Mouse (Mus musculus) kidney, embryonic 14.5 days (tissue): ENCODE data around the gene Zic5. TPM values are rescaled to one million over a fixed set of nuclear protein-coding genes. Genes with fewer than 3 reads are reported as not detected.

Source experiments
- ATAC-seq: fragments of 200-750 bp; cut with Nextera tagmentation; 2 replicates; pipeline ENCODE4 v1.8.0; 2017; ENCODE audit warnings: moderate number of reproducible peaks, mild to moderate bottlenecking, moderate TSS enrichment, moderate library complexity; ENCODE audit not compliant: low FRiP score, low TSS enrichment
- H3K27ac ChIP-seq: fragments of 300-500 bp; sonication (generic); 2 replicates; pipeline ENCODE4 v1.5.1; 2014; ENCODE audit warnings: low read depth, mild to moderate bottlenecking, low read length, moderate library complexity, mixed read lengths
- H3K27me3 ChIP-seq: fragments of 300-500 bp; sonication (generic); 2 replicates; pipeline ENCODE4 v1.6.1; 2014; ENCODE audit warnings: mild to moderate bottlenecking, low read length; ENCODE audit not compliant: control insufficient read depth, insufficient read depth
- H3K36me3 ChIP-seq: fragments of 300-500 bp; sonication (generic); 2 replicates; pipeline ENCODE4 v1.6.1; 2014; ENCODE audit warnings: low read length, mixed read lengths; ENCODE audit not compliant: control insufficient read depth, insufficient read depth
- H3K4me1 ChIP-seq: fragments of 300-500 bp; sonication (generic); 2 replicates; pipeline ENCODE4 v1.6.1; 2014; ENCODE audit warnings: low read length, mixed read lengths; ENCODE audit not compliant: control insufficient read depth, insufficient read depth
- H3K4me2 ChIP-seq: fragments of 300-500 bp; sonication (generic); replicated peaks from 2 replicates; pipeline ENCODE4 v1.6.1; 2014; ENCODE audit warnings: low read depth, mild to moderate bottlenecking, low read length
- H3K4me3 ChIP-seq: fragments of 300-500 bp; sonication (generic); 2 replicates; pipeline ENCODE4 v1.5.1; 2014; ENCODE audit warnings: mild to moderate bottlenecking, low read length
- H3K9ac ChIP-seq: fragments of 300-500 bp; sonication (generic); 2 replicates; pipeline ENCODE4 v1.6.1; 2014; ENCODE audit warnings: low read depth, mild to moderate bottlenecking, low read length, moderate library complexity
- H3K9me3 ChIP-seq: fragments of 300-500 bp; sonication (generic); 2 replicates; pipeline ENCODE4 v1.6.1; 2016; ENCODE audit warnings: low read length; ENCODE audit not compliant: control insufficient read depth
- WGBS: fragments of 180-500 bp; shearing (Covaris S2); extraction: QIAGEN DNeasy Blood & Tissue Kit; methylation state at CpG from one replicate; pipeline ENCODE4 v1.1.7; 2014; 5-methylcytosine and 5-hydroxymethylcytosine counted together
- polyA plus RNA-seq: library from polyadenylated mRNA; unstranded; fragments of >200 nt; fragmentation: Nextera tagmentation; extraction: Ambion mirVana; gene quantifications from 2 replicates; pipeline ENCODE4 v1.2.1, GENCODE M21; 2014

Gene Zic5
- 0.07 and 0.10 TPM in 2 replicates for polyA plus RNA-seq

DNA sequence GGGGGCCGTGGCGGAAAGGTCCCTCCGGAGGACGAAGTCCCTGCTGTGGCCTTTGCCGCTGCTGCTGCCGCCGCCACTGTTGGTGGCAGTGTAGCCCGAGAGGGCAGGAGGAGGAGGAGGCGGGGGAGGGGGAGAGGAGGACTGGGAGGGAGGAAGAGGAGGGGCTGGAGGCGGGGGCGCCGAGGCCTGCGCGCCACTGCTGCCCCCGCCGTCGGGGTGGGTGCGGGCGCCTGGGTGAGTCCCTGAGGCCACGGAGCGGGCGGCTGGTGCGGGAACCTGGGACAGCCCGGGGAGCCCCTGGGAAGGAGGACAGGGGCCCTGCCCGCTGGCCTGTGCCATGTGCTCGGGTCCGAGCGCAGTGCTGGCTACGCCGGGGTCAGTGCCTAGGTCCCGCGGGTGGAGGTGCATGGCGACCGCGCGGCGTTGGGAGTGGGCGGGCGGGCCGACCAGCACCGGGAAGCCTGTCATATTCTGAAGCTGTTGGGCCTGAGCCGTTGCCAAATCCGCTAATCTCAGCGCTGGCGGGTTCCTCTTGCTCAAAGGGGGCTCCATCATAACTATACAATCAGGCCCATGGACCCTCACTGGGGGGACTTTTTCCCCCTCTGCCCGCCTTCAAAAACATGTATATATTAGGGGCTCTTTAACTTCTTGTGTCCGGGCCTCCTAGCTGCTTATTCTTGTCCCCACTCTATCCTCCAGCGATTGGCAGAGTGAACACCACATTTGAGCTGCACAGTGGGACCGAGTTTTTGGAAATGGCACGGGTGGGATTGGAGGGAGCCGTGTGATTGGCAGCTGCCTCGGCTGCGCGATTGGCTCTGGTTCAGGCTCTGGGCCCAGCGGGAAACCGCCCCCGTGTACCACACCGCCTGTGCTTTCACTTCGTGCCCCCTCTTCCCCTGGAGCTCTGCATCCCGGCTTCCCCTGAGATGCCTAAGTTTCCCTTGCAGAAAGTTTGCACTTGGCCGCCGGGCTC lies at the start of gene Zic5:
Gene Zic5, minus strand, starts transcription at position 915 of the 979 bp plus-strand sequence.
- Histone ChIP-seq H3K9me3 (no peaks in the 10 kb centered on the region), H3K36me3 (no peaks in the 10 kb centered on the region), H3K4me3 (peak within 1 kb of the TSS; percentile 36), H3K27ac (no peak within 1 kb of the TSS), H3K4me1 (peaks cover 7% of the 10 kb centered on the region), H3K27me3 (peaks cover 94% of the 10 kb centered on the region), H3K4me2 (peak within 1 kb of the TSS; percentile 91), H3K9ac (no peak within 1 kb of the TSS)
- peak; percentile 47 for ATAC-seq
- WGBS = under 1% methylated on average over 58 of the region's 62 CpGs

DNA sequence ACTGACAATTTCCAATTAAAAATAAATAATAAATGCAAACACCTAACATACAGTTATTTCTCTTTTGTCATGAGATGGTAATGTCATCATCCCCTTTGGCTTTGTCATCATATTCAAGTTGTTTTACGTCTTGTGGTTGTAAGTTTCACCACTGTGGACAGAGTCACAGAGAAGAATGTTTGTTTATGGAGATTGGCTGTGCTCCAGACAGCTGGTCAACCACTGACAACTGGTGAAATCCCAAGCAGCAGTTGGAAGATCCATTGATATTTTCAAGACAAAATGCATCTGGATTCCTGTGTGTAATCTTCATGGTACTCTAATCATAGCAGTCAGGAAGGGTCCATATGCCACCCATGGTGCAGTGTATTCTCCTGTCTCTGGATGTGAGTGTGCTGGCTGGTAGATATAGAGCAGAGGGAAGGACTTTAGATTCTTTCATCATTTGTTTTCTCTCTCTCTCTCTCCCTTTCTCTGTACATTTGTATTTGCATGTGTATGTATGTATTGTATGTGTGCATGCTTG lies 48.1 kb upstream of the Zic5 start:
- 60% methylated on average over 1 of the region's 1 CpGs for WGBS
- Histone ChIP-seq H3K4me3 (no peak overlapping the region), H3K9me3 (no peaks in the 10 kb centered on the region), H3K36me3 (no peaks in the 10 kb centered on the region), H3K9ac (no peak overlapping the region), H3K4me1 (no peaks in the 10 kb centered on the region), H3K4me2 (no peak overlapping the region), H3K27me3 (no peaks in the 10 kb centered on the region), H3K27ac (no peak overlapping the region)
- no peak for ATAC-seq

DNA sequence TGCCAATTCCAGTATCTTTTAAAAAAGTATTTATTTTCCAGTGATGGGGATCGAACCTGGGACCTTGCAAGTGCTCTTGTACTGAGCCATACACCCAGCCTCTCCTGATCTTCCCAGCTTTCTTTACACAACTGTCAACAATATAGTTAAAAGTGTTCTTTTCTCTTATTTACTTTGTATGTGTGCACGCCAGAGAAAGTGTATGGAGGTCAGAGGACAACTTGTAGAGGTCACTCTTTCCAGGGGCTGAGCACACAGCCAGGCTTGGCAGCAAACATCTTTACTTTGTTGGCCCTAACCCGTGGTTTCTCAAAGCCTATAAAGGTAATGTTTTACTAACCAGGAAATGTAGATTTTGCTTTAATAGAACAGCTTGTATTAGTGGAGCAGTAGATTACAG lies 46.0 kb upstream of the Zic5 start:
- Histone ChIP-seq H3K9me3 (no peaks in the 10 kb centered on the region), H3K4me1 (no peaks in the 10 kb centered on the region), H3K27ac (no peak overlapping the region), H3K4me2 (no peak overlapping the region), H3K4me3 (no peak overlapping the region), H3K9ac (no peak overlapping the region), H3K27me3 (no peaks in the 10 kb centered on the region), H3K36me3 (no peaks in the 10 kb centered on the region)
- ATAC-seq = no peak
- 60% methylated on average over 3 of the region's 3 CpGs for WGBS

DNA sequence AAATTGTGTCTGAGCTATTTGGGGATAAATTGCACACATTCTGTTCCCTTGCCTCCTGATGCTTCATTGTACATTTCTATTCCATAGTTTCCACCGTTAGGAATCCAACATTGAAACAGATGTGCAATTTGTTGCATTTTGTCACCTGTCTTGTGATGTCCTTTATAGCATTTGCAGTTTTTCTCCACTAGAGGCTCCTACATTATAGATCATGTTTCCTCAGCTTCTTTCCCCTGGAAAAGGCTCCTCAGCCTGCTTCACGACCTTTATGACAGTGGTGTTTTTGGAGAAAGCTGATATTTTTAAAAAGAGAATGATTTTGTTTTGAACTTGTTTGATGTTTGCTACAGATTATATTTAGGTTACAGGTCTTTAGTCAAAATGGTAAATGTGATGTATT lies 43.6 kb upstream of the Zic5 start:
- H3K4me2 ChIP-seq = no peak overlapping the region
- no peak for ATAC-seq
- H3K36me3 ChIP-seq = no peaks in the 10 kb centered on the region
- H3K27me3 ChIP-seq = no peaks in the 10 kb centered on the region
- no peaks in the 10 kb centered on the region for H3K4me1 ChIP-seq
- 24% methylated on average over 2 of the region's 2 CpGs for whole genome bisulfite sequencing
- H3K4me3 ChIP-seq = no peak overlapping the region
- no peak overlapping the region for H3K27ac ChIP-seq
- H3K9ac ChIP-seq = no peak overlapping the region
- no peaks in the 10 kb centered on the region for H3K9me3 ChIP-seq

DNA sequence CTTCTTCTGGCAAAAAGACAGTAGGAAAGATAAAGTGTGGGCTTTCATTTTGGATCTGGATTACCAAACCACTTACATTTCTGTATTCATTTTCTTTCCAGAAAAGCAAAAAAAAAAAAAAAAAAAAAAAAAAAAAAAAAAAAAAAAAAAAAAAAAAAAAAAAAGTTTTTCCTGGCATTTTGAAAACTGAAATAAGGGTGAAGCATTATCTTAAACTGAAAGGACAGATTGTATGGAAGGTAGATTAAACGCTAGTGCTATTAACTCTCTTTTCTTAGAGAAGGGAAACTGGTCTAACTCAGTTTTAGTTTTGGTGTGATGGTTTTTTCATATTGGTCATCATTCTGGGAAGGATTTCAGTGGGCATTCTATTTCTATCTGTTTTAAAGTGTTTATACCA lies 26.5 kb upstream of the Zic5 start:
- no peak overlapping the region for H3K4me2 ChIP-seq
- H3K4me1 ChIP-seq = no peaks in the 10 kb centered on the region
- ATAC-seq = no peak
- no peak overlapping the region for H3K9ac ChIP-seq
- WGBS = 65% methylated on average over 1 of the region's 1 CpGs
- no peak overlapping the region for H3K4me3 ChIP-seq
- H3K27ac ChIP-seq = no peak overlapping the region
- no peaks in the 10 kb centered on the region for H3K36me3 ChIP-seq
- H3K9me3 ChIP-seq = no peaks in the 10 kb centered on the region
- H3K27me3 ChIP-seq = peaks cover 47% of the 10 kb centered on the region

DNA sequence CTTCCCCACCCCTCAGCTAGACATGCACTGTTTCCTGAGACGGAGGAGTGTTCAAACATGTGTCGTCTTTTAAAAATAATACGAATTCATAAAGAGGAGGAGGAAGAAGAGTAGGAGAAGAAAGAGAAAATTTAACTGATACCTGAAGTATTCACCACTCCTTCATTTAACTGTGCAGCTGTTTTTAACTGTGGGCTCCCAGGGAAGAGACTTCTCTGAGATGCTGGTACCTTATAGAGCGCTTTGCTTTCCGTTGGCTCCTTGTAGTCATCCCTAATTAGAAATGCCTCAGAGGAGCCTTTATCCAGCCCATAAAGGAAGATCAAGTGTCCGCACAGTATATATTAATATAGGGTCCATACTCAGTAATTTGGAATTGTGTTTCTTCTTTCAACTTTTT lies 26.0 kb upstream of the Zic5 start:
- peaks cover 51% of the 10 kb centered on the region for H3K27me3 ChIP-seq

DNA sequence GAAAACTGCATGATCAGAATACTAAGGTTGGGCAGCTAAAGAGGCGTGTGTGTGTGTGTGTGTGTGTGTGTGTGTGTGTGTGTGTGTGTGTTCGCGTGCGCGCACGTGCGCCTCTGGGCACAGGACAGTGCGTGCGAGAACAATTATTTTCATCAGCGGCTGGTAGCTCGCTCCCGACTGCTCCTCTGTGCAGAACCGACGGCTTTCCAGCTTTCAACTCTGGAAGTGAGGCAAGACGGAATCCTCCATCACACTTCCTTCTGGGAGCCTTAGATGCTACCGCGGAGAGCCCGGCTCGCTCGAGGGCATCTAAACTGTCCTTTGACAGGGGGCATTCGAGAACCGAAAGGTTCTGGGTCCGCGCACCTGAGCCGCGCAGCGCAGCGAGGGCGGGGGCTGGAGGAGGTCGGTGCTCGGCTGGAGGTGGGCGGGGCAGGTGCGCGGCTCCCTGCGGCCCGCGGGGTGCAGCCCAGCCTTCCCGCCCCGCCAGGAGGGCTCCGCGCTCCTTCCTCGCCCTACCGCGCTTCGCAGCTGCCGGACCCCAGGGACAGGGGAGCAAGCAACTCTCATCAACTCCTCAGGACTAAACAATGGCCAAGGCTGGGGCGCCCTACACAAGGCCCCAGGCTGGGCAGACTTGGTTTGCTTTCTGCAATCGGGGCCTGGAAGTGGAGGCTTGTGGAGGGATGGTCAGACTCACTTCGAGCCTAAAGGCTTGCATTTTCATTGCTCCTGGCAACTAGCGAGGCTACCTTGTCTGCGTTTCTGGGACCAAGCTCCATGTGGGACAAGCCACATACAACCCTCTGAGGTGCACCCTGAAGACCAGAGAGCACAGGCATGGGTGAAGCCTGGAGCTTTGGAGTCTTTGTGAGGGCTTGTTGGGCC lies 25.2 kb upstream of the Zic5 start, which contains the start of gene Gm10837:
Gene Gm10837, plus strand, starts transcription at position 146 of the 888 bp plus-strand sequence.
- Histone ChIP-seq H3K27me3 (peaks cover 59% of the 10 kb centered on the region), H3K4me1 (no peaks in the 10 kb centered on the region), H3K4me2 (peak within 1 kb of the TSS; percentile 34), H3K36me3 (no peaks in the 10 kb centered on the region), H3K9me3 (no peaks in the 10 kb centered on the region), H3K9ac (no peak within 1 kb of the TSS), H3K27ac (no peak within 1 kb of the TSS), H3K4me3 (peak within 1 kb of the TSS; percentile 26)
- peak; percentile 77 for ATAC-seq
- WGBS = 2% methylated on average over 47 of the region's 51 CpGs

More for the DNA sequence above, 26.0 kb upstream of the Zic5 start:
- H3K9me3 ChIP-seq = no peaks in the 10 kb centered on the region
- no peaks in the 10 kb centered on the region for H3K4me1 ChIP-seq
- WGBS = 70% methylated on average over 6 of the region's 6 CpGs
- no peak overlapping the region for H3K9ac ChIP-seq
- no peak overlapping the region for H3K4me2 ChIP-seq
- H3K27ac ChIP-seq = no peak overlapping the region
- H3K36me3 ChIP-seq = no peaks in the 10 kb centered on the region
- H3K4me3 ChIP-seq = no peak overlapping the region
- ATAC-seq = no peak

DNA sequence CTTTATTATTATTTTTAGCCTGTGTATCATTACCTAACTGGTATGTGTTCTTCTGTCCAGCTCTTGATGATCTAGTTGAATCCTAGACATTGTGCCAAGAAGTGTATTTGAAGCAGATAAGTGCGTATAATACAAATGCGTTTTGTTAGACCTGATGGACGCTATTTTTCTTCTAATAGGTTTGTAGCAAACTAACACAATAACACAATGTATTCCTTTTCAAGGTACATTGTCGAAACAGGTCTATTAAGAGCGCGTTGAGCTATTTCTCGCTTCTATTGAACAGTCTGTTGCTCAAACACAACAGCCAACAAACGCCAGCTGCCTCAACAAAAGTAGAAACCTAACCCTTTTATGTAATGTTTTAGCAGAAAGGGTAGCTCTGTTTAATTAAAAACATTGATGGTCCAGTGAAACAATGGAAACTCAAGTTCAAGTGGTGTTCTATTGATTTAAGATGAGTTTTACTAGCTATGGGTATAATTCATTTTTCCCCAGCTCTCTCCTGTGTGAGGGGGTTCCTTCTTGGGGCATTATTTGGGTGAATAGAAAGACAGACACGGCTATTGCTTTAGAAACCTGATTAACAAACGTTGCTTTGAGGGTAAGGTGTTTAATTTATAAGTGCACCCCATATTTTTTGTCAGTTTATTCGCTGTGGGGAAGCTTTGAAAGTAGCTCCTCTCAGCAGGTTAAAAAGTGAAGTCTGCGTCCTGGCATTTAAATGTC lies 24.4 kb upstream of the Zic5 start:
- Histone ChIP-seq H3K4me2 (no peak overlapping the region), H3K4me3 (no peak overlapping the region), H3K27me3 (peaks cover 68% of the 10 kb centered on the region), H3K27ac (no peak overlapping the region), H3K36me3 (no peaks in the 10 kb centered on the region), H3K9me3 (no peaks in the 10 kb centered on the region), H3K4me1 (no peaks in the 10 kb centered on the region), H3K9ac (no peak overlapping the region)
- ATAC-seq = no peak
- WGBS = 3% methylated on average over 12 of the region's 12 CpGs
